Mouse (Mus musculus): Measurements from ENCODE around the gene Hdac9. TPM values are rescaled to one million over a fixed set of nuclear protein-coding genes. Genes with fewer than 3 reads are reported as not detected.
"Not testable (repeated sequence)": the region's sequence is repeated elsewhere in the genome, so short reads cannot be mapped to it uniquely, and the experiment has no call there.

The Hdac9 gene
- polyA plus RNA-seq, 1 experiment, result 41.7 TPM

GRCm38 (mm10) chr12:34498751-34499626 lies 417.9 kb downstream of the Hdac9 start:
- peak in 1 of 2 experiments; percentile 43 for DNase-seq (ENCODE audit: extremely low spot score in 1 of 2, low spot score in 1 of 2)

- no peak for DNase-seq (ENCODE audit: extremely low spot score in 1 of 2, low spot score in 1 of 2)
These were observed 418.6 kb downstream of the Hdac9 start for GRCm38 (mm10) chr12:34498331-34498730.

GRCm38 (mm10) chr12:34497702-34498101 lies 419.2 kb downstream of the Hdac9 start:
- DNase-seq (ENCODE audit: extremely low spot score in 1 of 2, low spot score in 1 of 2), result peak; percentile 56 to 74

- peak in 1 of 2 experiments; percentile 45 for DNase-seq (ENCODE audit: extremely low spot score in 1 of 2, low spot score in 1 of 2)
These were observed 421.0 kb downstream of the Hdac9 start for GRCm38 (mm10) chr12:34495940-34496339.

GRCm38 (mm10) chr12:34489629-34490028 lies 427.3 kb downstream of the Hdac9 start:
- DNase-seq (ENCODE audit: extremely low spot score in 1 of 2, low spot score in 1 of 2), result no peak

GRCm38 (mm10) chr12:34487666-34488065 lies 429.2 kb downstream of the Hdac9 start:
- DNase-seq (ENCODE audit: extremely low spot score in 1 of 2, low spot score in 1 of 2), result no peak

GRCm38 (mm10) chr12:34487021-34487420 lies 429.9 kb downstream of the Hdac9 start:
- no peak for DNase-seq (ENCODE audit: extremely low spot score in 1 of 2, low spot score in 1 of 2)

- no peak for DNase-seq (ENCODE audit: extremely low spot score in 1 of 2, low spot score in 1 of 2)
These were observed 430.9 kb downstream of the Hdac9 start for GRCm38 (mm10) chr12:34486016-34486415.

- DNase-seq (ENCODE audit: extremely low spot score in 1 of 2, low spot score in 1 of 2), result no peak
These were observed 435.2 kb downstream of the Hdac9 start for GRCm38 (mm10) chr12:34481702-34482101.

- peak in 1 of 2 experiments; percentile 39 for DNase-seq (ENCODE audit: extremely low spot score in 1 of 2, low spot score in 1 of 2)
These were observed 443.8 kb downstream of the Hdac9 start for GRCm38 (mm10) chr12:34472949-34473651.

GRCm38 (mm10) chr12:34472542-34472941 lies 444.4 kb downstream of the Hdac9 start:
- no peak for DNase-seq (ENCODE audit: extremely low spot score in 1 of 2, low spot score in 1 of 2)

GRCm38 (mm10) chr12:34461728-34462127 lies 455.2 kb downstream of the Hdac9 start:
- no peak for DNase-seq (ENCODE audit: extremely low spot score in 1 of 2, low spot score in 1 of 2)

GRCm38 (mm10) chr12:34452643-34453042 lies 464.3 kb downstream of the Hdac9 start:
- no peak for DNase-seq (ENCODE audit: extremely low spot score in 1 of 2, low spot score in 1 of 2)

- DNase-seq (ENCODE audit: extremely low spot score in 1 of 2, low spot score in 1 of 2), result peak in 1 of 2 experiments; percentile 26
These were observed 465.7 kb downstream of the Hdac9 start for GRCm38 (mm10) chr12:34451198-34451597.

GRCm38 (mm10) chr12:34444724-34445123 lies 472.2 kb downstream of the Hdac9 start:
- not testable (repeated sequence) for DNase-seq (ENCODE audit: extremely low spot score in 1 of 2, low spot score in 1 of 2)

- peak in 1 of 2 experiments; percentile 16 for DNase-seq (ENCODE audit: extremely low spot score in 1 of 2, low spot score in 1 of 2)
These were observed 476.0 kb downstream of the Hdac9 start for GRCm38 (mm10) chr12:34440930-34441329.

GRCm38 (mm10) chr12:34432919-34433318 lies 484.0 kb downstream of the Hdac9 start:
- DNase-seq (ENCODE audit: extremely low spot score in 1 of 2, low spot score in 1 of 2), result no peak

- DNase-seq (ENCODE audit: extremely low spot score in 1 of 2, low spot score in 1 of 2), result peak in 1 of 2 experiments; percentile 75
These were observed 484.4 kb downstream of the Hdac9 start for GRCm38 (mm10) chr12:34432461-34432860.

GRCm38 (mm10) chr12:34431832-34432231 lies 485.1 kb downstream of the Hdac9 start:
- no peak for DNase-seq (ENCODE audit: extremely low spot score in 1 of 2, low spot score in 1 of 2)

- DNase-seq (ENCODE audit: extremely low spot score in 1 of 2, low spot score in 1 of 2), result no peak
These were observed 491.4 kb downstream of the Hdac9 start for GRCm38 (mm10) chr12:34425468-34425867.

GRCm38 (mm10) chr12:34408139-34408538 lies 508.8 kb downstream of the Hdac9 start:
- DNase-seq (ENCODE audit: extremely low spot score in 1 of 2, low spot score in 1 of 2), result no peak

Measured in frontal cortex, adult 2 months (tissue).